Mouse (Mus musculus): ENCODE data around the gene Hscb. TPM values are rescaled to one million over a fixed set of nuclear protein-coding genes. Genes with fewer than 3 reads are reported as not detected.

Hscb gene
- polyA plus RNA-seq, 1 experiment, result 24.4 TPM

- H3K27ac ChIP-seq (ENCODE audit: insufficient read depth, low read length), result no peak overlapping the region
- no peak for TF ChIP-seq POLR2A (IDR thresholded peaks at IDR 0.05; ENCODE audit: borderline replicate concordance, insufficient read depth, low read length)
- no peak for TF ChIP-seq CTCF (IDR thresholded peaks at IDR 0.05; ENCODE audit: borderline replicate concordance, insufficient read depth, low read depth, low read length)
- no peak overlapping the region for H3K4me3 ChIP-seq (replicated peaks; ENCODE audit: insufficient read depth, low read depth, low read length)
Observed at GRCm38 (mm10) chr5:110874711-110875110, 35.1 kb upstream of the Hscb start.

DNA sequence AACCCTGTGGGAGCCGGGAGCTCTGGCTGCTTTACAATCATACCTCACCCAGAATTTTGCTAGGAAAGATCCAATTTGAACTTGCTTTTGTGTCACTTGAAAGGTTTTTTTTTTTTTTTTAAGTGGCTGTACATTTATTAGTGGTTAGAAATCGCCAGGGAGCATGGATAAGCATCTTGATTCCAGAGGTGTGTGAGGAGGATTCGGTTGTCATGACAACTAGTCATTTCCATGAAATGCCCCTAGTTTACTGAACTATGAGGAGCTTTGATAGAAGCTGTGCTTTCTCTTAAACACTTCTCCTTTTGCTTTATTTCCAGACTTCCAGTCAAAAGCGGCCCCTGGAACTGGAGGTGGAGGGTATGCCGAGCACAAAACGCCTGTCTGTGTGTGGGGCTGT, 33.6 kb upstream of the Hscb start:
- 88% methylated on average over 6 of the region's 6 CpGs for WGBS
- Histone ChIP-seq H3K27me3 (ENCODE audit: control insufficient read depth, insufficient read depth, low read length) (no peaks in the 10 kb centered on the region), H3K27ac (ENCODE audit: insufficient read depth, low read length) (no peak overlapping the region), H3K4me3 (replicated peaks; ENCODE audit: insufficient read depth, low read depth, low read length) (no peak overlapping the region), H3K4me1 (ENCODE audit: control insufficient read depth, insufficient read depth, low read length) (no peaks in the 10 kb centered on the region; the same call in 1 of the 2 replicates)
- DNase-seq, result no peak
- TF ChIP-seq POLR2A (IDR thresholded peaks at IDR 0.05; ENCODE audit: borderline replicate concordance, insufficient read depth, low read length) (no peak), CTCF (IDR thresholded peaks at IDR 0.05; ENCODE audit: borderline replicate concordance, insufficient read depth, low read depth, low read length) (no peak)

More at GRCm38 (mm10) chr5:110874711-110875110, 35.1 kb upstream of the Hscb start:
- no peak for DNase-seq
- Histone ChIP-seq H3K27me3 (ENCODE audit: control insufficient read depth, insufficient read depth, low read length) (no peaks in the 10 kb centered on the region), H3K4me1 (ENCODE audit: control insufficient read depth, insufficient read depth, low read length) (no peaks in the 10 kb centered on the region)

GRCm38 (mm10) chr5:110869242-110869669, 29.7 kb upstream of the Hscb start:
- whole genome bisulfite sequencing, result 51% methylated on average over 8 of the region's 8 CpGs
- no peak overlapping the region for H3K4me3 ChIP-seq (replicated peaks; ENCODE audit: insufficient read depth, low read depth, low read length)
- no peaks in the 10 kb centered on the region for H3K27me3 ChIP-seq (ENCODE audit: control insufficient read depth, insufficient read depth, low read length)
- H3K4me1 ChIP-seq (ENCODE audit: control insufficient read depth, insufficient read depth, low read length), result no peaks in the 10 kb centered on the region; the same call in 1 of the 2 replicates
- no peak for TF ChIP-seq POLR2A (IDR thresholded peaks at IDR 0.05; ENCODE audit: borderline replicate concordance, insufficient read depth, low read length)
- no peak for TF ChIP-seq CTCF (IDR thresholded peaks at IDR 0.05; ENCODE audit: borderline replicate concordance, insufficient read depth, low read depth, low read length)
- DNase-seq, result no peak
- H3K27ac ChIP-seq (ENCODE audit: insufficient read depth, low read length), result no peak overlapping the region

GRCm38 (mm10) chr5:110868460-110868859, 28.9 kb upstream of the Hscb start:
- H3K4me1 ChIP-seq (ENCODE audit: control insufficient read depth, insufficient read depth, low read length), result no peaks in the 10 kb centered on the region; the same call in 1 of the 2 replicates
- TF ChIP-seq CTCF (IDR thresholded peaks at IDR 0.05; ENCODE audit: borderline replicate concordance, insufficient read depth, low read depth, low read length), result no peak
- TF ChIP-seq POLR2A (IDR thresholded peaks at IDR 0.05; ENCODE audit: borderline replicate concordance, insufficient read depth, low read length), result no peak
- WGBS, result 32% methylated on average over 4 of the region's 4 CpGs
- no peak overlapping the region for H3K27ac ChIP-seq (ENCODE audit: insufficient read depth, low read length)
- H3K4me3 ChIP-seq (replicated peaks; ENCODE audit: insufficient read depth, low read depth, low read length), result no peak overlapping the region
- H3K27me3 ChIP-seq (ENCODE audit: control insufficient read depth, insufficient read depth, low read length), result no peaks in the 10 kb centered on the region
- DNase-seq, result no peak

DNA sequence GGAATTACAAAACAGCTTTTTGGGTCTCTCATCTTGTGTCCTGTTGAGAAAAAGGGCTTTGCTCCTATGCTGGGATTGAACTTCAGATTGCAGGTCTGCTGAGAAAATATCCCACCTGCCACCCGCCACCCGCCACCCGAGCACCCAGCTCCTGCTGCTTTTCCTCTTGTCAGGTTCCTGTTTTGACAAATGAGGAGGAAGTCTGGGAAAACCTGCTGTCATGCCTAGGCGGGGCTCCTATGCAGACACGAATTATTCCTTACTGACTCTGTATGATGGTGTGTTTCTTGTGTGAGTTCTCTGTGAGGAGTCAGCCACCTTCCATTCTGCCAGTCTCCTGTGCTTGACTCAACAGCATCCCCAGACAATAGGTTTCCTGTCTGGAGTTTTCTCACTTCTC, 20.9 kb upstream of the Hscb start:
- no peaks in the 10 kb centered on the region for H3K4me1 ChIP-seq (ENCODE audit: control insufficient read depth, insufficient read depth, low read length)
- no peak overlapping the region for H3K4me3 ChIP-seq (replicated peaks; ENCODE audit: insufficient read depth, low read depth, low read length)
- DNase-seq, result no peak
- WGBS, result 88% methylated on average over 5 of the region's 5 CpGs
- H3K27ac ChIP-seq (ENCODE audit: insufficient read depth, low read length), result no peak overlapping the region
- no peaks in the 10 kb centered on the region for H3K27me3 ChIP-seq (ENCODE audit: control insufficient read depth, insufficient read depth, low read length)
- TF ChIP-seq CTCF (IDR thresholded peaks at IDR 0.05; ENCODE audit: borderline replicate concordance, insufficient read depth, low read depth, low read length) (no peak), POLR2A (IDR thresholded peaks at IDR 0.05; ENCODE audit: borderline replicate concordance, insufficient read depth, low read length) (no peak)

GRCm38 (mm10) chr5:110859013-110859650, 19.6 kb upstream of the Hscb start:
- Histone ChIP-seq H3K4me3 (replicated peaks; ENCODE audit: insufficient read depth, low read depth, low read length) (peak overlapping the region; percentile 8), H3K27me3 (ENCODE audit: control insufficient read depth, insufficient read depth, low read length) (no peaks in the 10 kb centered on the region), H3K27ac (ENCODE audit: insufficient read depth, low read length) (peak overlapping the region; percentile 28; the same call in 1 of the 2 replicates), H3K4me1 (ENCODE audit: control insufficient read depth, insufficient read depth, low read length) (no peaks in the 10 kb centered on the region)
- DNase-seq, result peak; percentile 11 to 39
- TF ChIP-seq POLR2A (IDR thresholded peaks at IDR 0.05; ENCODE audit: borderline replicate concordance, insufficient read depth, low read length), result no peak
- TF ChIP-seq CTCF (IDR thresholded peaks at IDR 0.05; ENCODE audit: borderline replicate concordance, insufficient read depth, low read depth, low read length), result no peak
- WGBS, result 42% methylated on average over 13 of the region's 13 CpGs

GRCm38 (mm10) chr5:110857091-110857490, 17.5 kb upstream of the Hscb start:
- Histone ChIP-seq H3K4me3 (replicated peaks; ENCODE audit: insufficient read depth, low read depth, low read length) (no peak overlapping the region), H3K27me3 (ENCODE audit: control insufficient read depth, insufficient read depth, low read length) (no peaks in the 10 kb centered on the region), H3K27ac (ENCODE audit: insufficient read depth, low read length) (no peak overlapping the region), H3K4me1 (ENCODE audit: control insufficient read depth, insufficient read depth, low read length) (no peaks in the 10 kb centered on the region)
- no peak for TF ChIP-seq POLR2A (IDR thresholded peaks at IDR 0.05; ENCODE audit: borderline replicate concordance, insufficient read depth, low read length)
- no peak for TF ChIP-seq CTCF (IDR thresholded peaks at IDR 0.05; ENCODE audit: borderline replicate concordance, insufficient read depth, low read depth, low read length)
- 93% methylated on average over 5 of the region's 5 CpGs for WGBS
- DNase-seq, result no peak

- WGBS, result 80% methylated on average over 1 of the region's 1 CpGs
- TF ChIP-seq CTCF (IDR thresholded peaks at IDR 0.05; ENCODE audit: borderline replicate concordance, insufficient read depth, low read depth, low read length) (no peak), POLR2A (IDR thresholded peaks at IDR 0.05; ENCODE audit: borderline replicate concordance, insufficient read depth, low read length) (no peak)
- no peaks in the 10 kb centered on the region for H3K27me3 ChIP-seq (ENCODE audit: control insufficient read depth, insufficient read depth, low read length)
- no peaks in the 10 kb centered on the region for H3K4me1 ChIP-seq (ENCODE audit: control insufficient read depth, insufficient read depth, low read length)
- H3K4me3 ChIP-seq (replicated peaks; ENCODE audit: insufficient read depth, low read depth, low read length), result no peak overlapping the region
- H3K27ac ChIP-seq (ENCODE audit: insufficient read depth, low read length), result no peak overlapping the region
- DNase-seq, result no peak
Observed at GRCm38 (mm10) chr5:110852990-110853389, 13.4 kb upstream of the Hscb start.
